ENCODE assay signal across 29 mouse cellular contexts in genomic region chr12:116264756-116265155, GRCm38 (mm10). TPM values are rescaled to one million over a fixed set of nuclear protein-coding genes. Genes with fewer than 3 reads are reported as not detected.
DNase-seq lines count a peak whose midpoint lies in the region; ATAC-seq lines count a peak whose summit lies in the region.
"Had no signal": no experiment of that assay in that cellular context is flagged by ENCODE, and none has a peak within 500 bp of the region (broad histone marks: within the 10 kb centered on the region; RNA-seq: fewer than 3 reads in every experiment).

No protein-coding gene starts in this region.

- no peak overlapping the region for H3K4me2 ChIP-seq in liver, embryonic 11.5 days
- H3K4me2 ChIP-seq in liver, embryonic 13.5 days = no peak overlapping the region
- H3K4me2 ChIP-seq: embryonic facial prominence, embryonic 12.5 days; forebrain, embryonic 15.5 days; heart, embryonic 13.5 days; hindbrain, embryonic 12.5 days had no signal

- no peak overlapping the region for H3K4me3 ChIP-seq in liver, embryonic 11.5 days (ENCODE audit: low read depth, low read length)
- H3K4me3 ChIP-seq in liver, embryonic 13.5 days (replicated peaks) = no peak overlapping the region
- H3K4me3 ChIP-seq: embryonic facial prominence, embryonic 12.5 days; forebrain, embryonic 15.5 days; heart, embryonic 13.5 days; hindbrain, embryonic 12.5 days had no signal

- peak; percentile 4; the same call in 1 of the 2 replicates for ATAC-seq in liver, embryonic 11.5 days (replicated peaks; ENCODE audit: low FRiP score)
- peak; percentile 21 for ATAC-seq in liver, embryonic 13.5 days (ENCODE audit: low read depth)
- peak; percentile 18 for ATAC-seq in megakaryocyte progenitor cell, adult 5-6 weeks (replicated peaks; ENCODE audit: poor library complexity)
- ATAC-seq: activated CD4-positive, CD25-positive, alpha-beta regulatory T cell, adult 4 months; forebrain, embryonic 15.5 days; hindbrain, embryonic 16.5 days; inflammation-experienced regulatory T-cells, adult 6 months; Patski had no signal

- H3K36me3 ChIP-seq in liver, embryonic 11.5 days (ENCODE audit: control insufficient read depth, insufficient read depth, low read length) = no peaks in the 10 kb centered on the region
- no peaks in the 10 kb centered on the region for H3K36me3 ChIP-seq in liver, embryonic 13.5 days
- H3K36me3 ChIP-seq: embryonic facial prominence, embryonic 12.5 days; forebrain, embryonic 15.5 days; heart, embryonic 13.5 days; hindbrain, embryonic 12.5 days had no signal

- DNase-seq in liver, embryonic 11.5 days (ENCODE audit: low spot score) = no peak
- DNase-seq in liver = no peak
- peak; percentile 82 for DNase-seq in MEL-GATA-1-ER (ENCODE audit: extremely low read depth, low read depth)
- DNase-seq in liver, embryonic 13.5 days = no peak
- no peak for DNase-seq in retina, embryonic 14.5 days (ENCODE audit: low spot score)
- DNase-seq in adipocyte (ENCODE audit: low spot score) = no peak
- DNase-seq in frontal cortex, adult 2 months (ENCODE audit: extremely low spot score in 1 of 2, low spot score in 1 of 2) = no peak
- DNase-seq: adrenal gland, postnatal 10 days; cerebellum, adult 11-12 months; cerebellum, adult 9-10 months; cerebellum, postnatal 25 days; gastrocnemius, postnatal 10 days; heart, postnatal 36 days had no signal

- no peaks in the 10 kb centered on the region for H3K9me3 ChIP-seq in liver, embryonic 11.5 days (ENCODE audit: control insufficient read depth, low read length)
- H3K9me3 ChIP-seq in liver, embryonic 13.5 days (replicated peaks) = no peaks in the 10 kb centered on the region
- H3K9me3 ChIP-seq: embryonic facial prominence, embryonic 12.5 days; forebrain, embryonic 15.5 days; heart, embryonic 13.5 days; hindbrain, embryonic 12.5 days had no signal

- H3K9ac ChIP-seq in liver, embryonic 11.5 days (ENCODE audit: low read depth, low read length) = no peak overlapping the region
- no peak overlapping the region for H3K9ac ChIP-seq in liver, embryonic 13.5 days
- H3K9ac ChIP-seq: embryonic facial prominence, embryonic 12.5 days; forebrain, embryonic 15.5 days; heart, embryonic 13.5 days; hindbrain, embryonic 12.5 days had no signal

- WGBS in liver, embryonic 11.5 days = 59% methylated on average over 2 of the region's 2 CpGs
- WGBS in liver, embryonic 13.5 days (ENCODE audit: insufficient replicate concordance) = 37% methylated on average over 2 of the region's 2 CpGs

- H3K27ac ChIP-seq in liver, embryonic 11.5 days (ENCODE audit: low read depth, low read length) = 0 out of 2 replicates have a peak overlapping the region, but pooled peaks have one; percentile 15
- H3K27ac ChIP-seq in liver, embryonic 13.5 days = peak overlapping the region; percentile 66
- H3K27ac ChIP-seq: embryonic facial prominence, embryonic 12.5 days; forebrain, embryonic 15.5 days; heart, embryonic 13.5 days; hindbrain, embryonic 12.5 days had no signal

- H3K4me1 ChIP-seq in liver, embryonic 11.5 days (replicated peaks; ENCODE audit: control insufficient read depth, insufficient read depth, low read length) = peaks cover 5% of the 10 kb centered on the region; the same call in 1 of the 2 replicates
- peaks cover 36% of the 10 kb centered on the region for H3K4me1 ChIP-seq in liver, embryonic 13.5 days (replicated peaks)

- no peaks in the 10 kb centered on the region for H3K27me3 ChIP-seq in liver, embryonic 11.5 days (replicated peaks; ENCODE audit: control insufficient read depth, insufficient read depth, low read length)
- no peaks in the 10 kb centered on the region for H3K27me3 ChIP-seq in liver, embryonic 13.5 days
- H3K27me3 ChIP-seq: embryonic facial prominence, embryonic 12.5 days; forebrain, embryonic 15.5 days; hindbrain, embryonic 12.5 days; Patski had no signal

RNA-seq across cellular contexts. Expression of gene Wdr60, which starts 1.9 kb away (rescaled TPM):
- polyA plus RNA-seq in liver, embryonic 11.5 days (2014; fragmentation: Nextera tagmentation; extraction: Ambion mirVana) = 8.7 and 12.2 TPM in 2 replicates
- polyA plus RNA-seq in liver, embryonic 13.5 days (2015; fragmentation: Nextera tagmentation; extraction: Ambion mirVana) = 5.1 and 5.2 TPM in 2 replicates
- total RNA-seq in megakaryocyte progenitor cell, adult 5-6 weeks (2015) = 3.3 and 16.3 TPM in 2 replicates
- 5.1 and 8.4 TPM in 2 replicates for total RNA-seq in megakaryocyte progenitor cell, adult 5-6 weeks (2017)
- polyA plus RNA-seq in frontal cortex, adult 2 months (2012; rRNA removed) = 27.8 TPM in 2 replicates

RNA-seq across cellular contexts. Expression of gene Gm11027, which starts 10.4 kb away (rescaled TPM):
- not detected in 2 replicates for polyA plus RNA-seq in liver, embryonic 11.5 days (2014; fragmentation: Nextera tagmentation; extraction: Ambion mirVana)
- not detected in 2 replicates for polyA plus RNA-seq in liver, embryonic 13.5 days (2015; fragmentation: Nextera tagmentation; extraction: Ambion mirVana)
- not detected in 2 replicates for total RNA-seq in megakaryocyte progenitor cell, adult 5-6 weeks (2015)
- not detected in 2 replicates for total RNA-seq in megakaryocyte progenitor cell, adult 5-6 weeks (2017)
- polyA plus RNA-seq in frontal cortex, adult 2 months (2012; rRNA removed) = not detected in 2 replicates
- total RNA-seq: adrenal gland, postnatal 10 days; adrenal gland, postnatal 4 days; ES-E14; gastrocnemius, postnatal 10 days; heart, adult 8-10 months; heart, postnatal 36 days had no signal
- polyA plus RNA-seq: activated CD4-positive, CD25-positive, alpha-beta regulatory T cell, adult 4 months; cortical plate, adult 2 months; embryonic facial prominence, embryonic 12.5 days; forebrain, embryonic 11.5 days; forebrain, embryonic 15.5 days; gonadal fat pad, adult 2 months; heart, embryonic 13.5 days; heart, postnatal 0 days; hindbrain, embryonic 12.5 days; hindbrain, embryonic 16.5 days; Patski had no signal

RNA-seq across cellular contexts. Expression of gene Esyt2, which starts 16.2 kb away (rescaled TPM):
- polyA plus RNA-seq in liver, embryonic 11.5 days (2014; fragmentation: Nextera tagmentation; extraction: Ambion mirVana) = 20.9 and 21.1 TPM in 2 replicates
- polyA plus RNA-seq in liver, embryonic 13.5 days (2015; fragmentation: Nextera tagmentation; extraction: Ambion mirVana) = 8.3 and 9.8 TPM in 2 replicates
- total RNA-seq in megakaryocyte progenitor cell, adult 5-6 weeks (2015) = 37.6 and 41.7 TPM in 2 replicates
- 31.6 and 47.6 TPM in 2 replicates for total RNA-seq in megakaryocyte progenitor cell, adult 5-6 weeks (2017)
- 21.0 and 21.2 TPM in 2 replicates for polyA plus RNA-seq in frontal cortex, adult 2 months (2012; rRNA removed)
